ENCODE assay signal across 8 mouse cellular contexts in genomic region chr12:69986241-69986762, GRCm38 (mm10). TPM values are rescaled to one million over a fixed set of nuclear protein-coding genes. Genes with fewer than 3 reads are reported as not detected.
DNase-seq lines count a peak whose midpoint lies in the region; ATAC-seq lines count a peak whose summit lies in the region.

No protein-coding gene starts in this region.

- under 1% methylated on average over 35 of the region's 36 CpGs for WGBS in kidney, embryonic 15.5 days

- H3K9me3 ChIP-seq in kidney, embryonic 15.5 days (replicated peaks), result no peaks in the 10 kb centered on the region

- peak overlapping the region; percentile 85 for H3K4me3 ChIP-seq in kidney, embryonic 15.5 days (replicated peaks)

- DNase-seq in cerebellum, adult 9-10 months, result no peak
- DNase-seq in embryo, embryonic 10 days (ENCODE audit: low spot score), result peak; percentile 55
- DNase-seq in gastrocnemius, postnatal 25 days, result peak; percentile 25
- DNase-seq in lung, postnatal 14 days, result peak; percentile 43
- peak; percentile 64 for DNase-seq in retina, postnatal 1 day

- peaks cover 13% of the 10 kb centered on the region for H3K4me1 ChIP-seq in kidney, embryonic 15.5 days

- ATAC-seq in cerebellum, adult (ENCODE audit: insufficient number of reproducible peaks, low FRiP score, low TSS enrichment), result peak; percentile 36
- ATAC-seq in CD4-positive, CD25-positive, alpha-beta regulatory T cell, adult 4 months, result peak; percentile 41
- peak; percentile 72 for ATAC-seq in kidney, embryonic 15.5 days (replicated peaks; ENCODE audit: low FRiP score)

- peak overlapping the region; percentile 91 for H3K9ac ChIP-seq in kidney, embryonic 15.5 days

- H3K4me2 ChIP-seq in kidney, embryonic 15.5 days, result peak overlapping the region; percentile 78

- no peaks in the 10 kb centered on the region for H3K27me3 ChIP-seq in kidney, embryonic 15.5 days

- peak overlapping the region; percentile 90 for H3K27ac ChIP-seq in kidney, embryonic 15.5 days

- H3K36me3 ChIP-seq in kidney, embryonic 15.5 days, result peaks cover 31% of the 10 kb centered on the region

RNA-seq across cellular contexts. Expression of gene Sav1, which starts 0.5 kb away (rescaled TPM):
- 1 to 10 TPM; 3.0 to 5.0 TPM for polyA plus RNA-seq in CD4-positive, CD25-positive, alpha-beta regulatory T cell, adult 4 months (2017; shearing (Covaris generic))
- total RNA-seq in gastrocnemius, postnatal 25 days (2021), result 10 to 100 TPM; 32.6 to 39.0 TPM
- polyA plus RNA-seq in kidney, embryonic 15.5 days (2015; fragmentation: Nextera tagmentation; extraction: Ambion mirVana), result 7.1 and 9.2 TPM in 2 replicates
